Mouse (Mus musculus): ENCODE results near the gene Syne3. TPM values are rescaled to one million over a fixed set of nuclear protein-coding genes. Genes with fewer than 3 reads are reported as not detected.

Syne3 gene
- total and polyA plus RNA-seq, 3 experiments: 4.9 to 10.7 TPM; not detected in 1

DNA sequence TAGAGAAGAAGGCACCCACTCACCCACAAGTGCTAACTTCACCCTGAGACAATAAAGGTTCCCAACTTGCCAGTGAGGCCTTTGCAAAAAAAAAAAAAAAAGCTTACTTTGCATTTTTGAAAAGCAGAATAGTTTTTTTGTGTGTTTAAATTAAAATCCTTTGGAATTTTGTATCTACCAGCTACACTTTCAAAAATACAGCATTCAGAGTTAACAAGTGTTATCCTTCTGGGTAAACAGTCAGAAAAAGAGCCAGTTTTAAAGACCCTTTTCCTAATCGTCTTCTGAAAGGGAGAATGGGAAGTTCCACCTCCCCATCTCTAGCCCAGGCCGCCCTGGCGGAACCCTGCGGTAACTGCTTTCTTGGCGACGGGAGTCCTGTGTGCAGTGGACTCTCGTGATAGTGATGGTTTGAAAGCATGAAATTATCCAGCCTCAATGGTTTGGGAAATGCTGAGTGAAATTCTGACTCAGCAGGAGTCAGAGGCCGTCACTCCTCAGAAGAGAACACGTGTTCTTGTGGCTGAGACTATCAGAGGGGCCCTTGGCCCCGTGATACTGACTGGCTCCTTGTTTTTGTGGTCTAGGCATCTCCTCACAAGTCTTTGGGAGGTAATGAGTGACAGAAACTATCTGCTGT lies 16.5 kb upstream of the Syne3 start:
- peak; percentile 88 for DNase-seq (ENCODE audit: low read depth, low spot score)
- peak overlapping the region; percentile 52 for H3K9ac ChIP-seq (ENCODE audit: control insufficient read depth, low read depth, low read length, poor library complexity, severe bottlenecking)
- H3K4me3 ChIP-seq (ENCODE audit: control insufficient read depth in 1 of 2, insufficient read depth in 1 of 2, low read depth in 2 of 2, low read length in 2 of 2): peak overlapping the region; percentile 10 to 11; a peak in 3 of 4 replicates
- peaks cover 0 to 46% of the 10 kb centered on the region in 2 experiments; a peak in 3 of 4 replicates for H3K4me1 ChIP-seq (ENCODE audit: control insufficient read depth in 1 of 2, insufficient read depth in 2 of 2, low read length in 2 of 2)
- no peaks in the 10 kb centered on the region for H3K27me3 ChIP-seq (ENCODE audit: control insufficient read depth in 1 of 2, insufficient read depth in 2 of 2, low read length in 2 of 2)
- no peaks in the 10 kb centered on the region for H3K9me3 ChIP-seq (replicated peaks; ENCODE audit: insufficient read depth, low read length)
- peaks cover 18% of the 10 kb centered on the region for H3K79me2 ChIP-seq (ENCODE audit: control insufficient read depth, insufficient read depth, low read length, poor library complexity)
- peaks cover 0 to 35% of the 10 kb centered on the region in 2 experiments; a peak in 3 of 4 replicates for H3K36me3 ChIP-seq (ENCODE audit: control insufficient read depth in 1 of 2, insufficient read depth in 2 of 2, low read length in 2 of 2)
- H3K27ac ChIP-seq (ENCODE audit: control insufficient read depth, low read depth, low read length): peak overlapping the region; percentile 94
- TF ChIP-seq USF2 (IDR thresholded peaks at IDR 0.05; ENCODE audit: borderline replicate concordance in 1 of 2, insufficient read depth in 1 of 2, low read depth in 1 of 2, low read length in 2 of 2) (no peak), TAL1 (IDR thresholded peaks at IDR 0.05; ENCODE audit: low read length) (peak; percentile 12; the same call in 1 of the 2 replicates), MAZ (IDR thresholded peaks at IDR 0.05; ENCODE audit: low read depth, low read length) (no peak; the same call in 1 of the 2 replicates), KAT2A (conservative IDR thresholded peaks at IDR 0.05; ENCODE audit: low read depth, low read length) (no peak; the same call in 1 of the 2 replicates), CHD1 (IDR thresholded peaks at IDR 0.05; ENCODE audit: low read depth, low read length) (peak; percentile 57; the same call in 1 of the 2 replicates), BHLHE40 (IDR thresholded peaks at IDR 0.05; ENCODE audit: borderline replicate concordance, low read depth, low read length) (peak; percentile 88; the same call in 1 of the 2 replicates), MYB (IDR thresholded peaks at IDR 0.05; ENCODE audit: low read depth, low read length) (no peak; the same call in 1 of the 2 replicates), RCOR1 (IDR thresholded peaks at IDR 0.05; ENCODE audit: low read depth, low read length) (no peak), MEF2A (IDR thresholded peaks at IDR 0.05; ENCODE audit: extremely low read depth, insufficient replicate concordance, low read depth, low read length, poor library complexity, severe bottlenecking) (no peak), ELF1 (IDR thresholded peaks at IDR 0.05; ENCODE audit: low read depth, low read length) (no peak), GABPA (IDR thresholded peaks at IDR 0.05; ENCODE audit: low read depth, low read length) (no peak), E2F4 (IDR thresholded peaks at IDR 0.05; ENCODE audit: borderline replicate concordance, low read depth, low read length) (no peak), MAX (IDR thresholded peaks at IDR 0.05; ENCODE audit: low read length) (peak; percentile 97), MYC (IDR thresholded peaks at IDR 0.05; ENCODE audit: low read depth, low read length) (peak; percentile 94), NRF1 (IDR thresholded peaks at IDR 0.05; ENCODE audit: insufficient read depth, low read depth, low read length, poor library complexity, severe bottlenecking) (no peak), POLR2A (IDR thresholded peaks at IDR 0.05; ENCODE audit: control insufficient read depth in 1 of 2, insufficient read depth in 1 of 2, low read depth in 1 of 2, low read length in 2 of 2, poor library complexity in 1 of 2) (peak in 1 of 2 experiments; percentile 50; a peak in 2 of 4 replicates), POLR2AphosphoS5 (IDR thresholded peaks at IDR 0.05; ENCODE audit: borderline replicate concordance, low read depth, low read length) (no peak), TCF12 (IDR thresholded peaks at IDR 0.05; ENCODE audit: low read depth, low read length) (no peak), POLR2AphosphoS2 (IDR thresholded peaks at IDR 0.05; ENCODE audit: low read length) (no peak; the same call in 1 of the 2 replicates), UBTF (IDR thresholded peaks at IDR 0.05; ENCODE audit: borderline replicate concordance, insufficient read depth, low read depth, low read length) (no peak), CHD2 (IDR thresholded peaks at IDR 0.05; ENCODE audit: low read length) (no peak), MAFK (IDR thresholded peaks at IDR 0.05; ENCODE audit: borderline replicate concordance, low read depth, low read length) (peak; percentile 96), NELFE (IDR thresholded peaks at IDR 0.05; ENCODE audit: low read depth, low read length) (0 out of 2 replicates have a peak, but pooled peaks have one; percentile 27), ZMIZ1 (IDR thresholded peaks at IDR 0.05; ENCODE audit: low read depth, low read length) (no peak), TBP (IDR thresholded peaks at IDR 0.05; ENCODE audit: low read depth, low read length) (no peak; the same call in 1 of the 2 replicates), USF1 (IDR thresholded peaks at IDR 0.05; ENCODE audit: low read depth, low read length) (peak; percentile 89), SIN3A (IDR thresholded peaks at IDR 0.05; ENCODE audit: low read length) (peak; percentile 80; the same call in 1 of the 2 replicates), GATA1 (IDR thresholded peaks at IDR 0.05; ENCODE audit: low read depth, low read length) (peak; percentile 53; the same call in 1 of the 2 replicates), MXI1 (IDR thresholded peaks at IDR 0.05; ENCODE audit: low read depth, low read length) (peak; percentile 97), HCFC1 (IDR thresholded peaks at IDR 0.05; ENCODE audit: low read depth, low read length) (peak; percentile 24), RAD21 (IDR thresholded peaks at IDR 0.05; ENCODE audit: low read depth, low read length) (no peak), SMC3 (IDR thresholded peaks at IDR 0.05; ENCODE audit: low read depth, low read length) (peak; percentile 12; the same call in 1 of the 2 replicates), ETS1 (IDR thresholded peaks at IDR 0.05; ENCODE audit: low read depth, low read length) (peak; percentile 92), CTCF (IDR thresholded peaks at IDR 0.05 in 2 of 3, conservative IDR thresholded peaks at IDR 0.05 in 1 of 3; ENCODE audit: control insufficient read depth in 1 of 3, insufficient read depth in 1 of 3, low read depth in 2 of 3, low read length in 3 of 3, poor library complexity in 1 of 3, severe bottlenecking in 1 of 3) (peak; percentile 45 to 47 (median 46)), EP300 (IDR thresholded peaks at IDR 0.05; ENCODE audit: low read depth in 1 of 2, low read length in 2 of 2) (peak; percentile 41 to 64)
